Mouse (Mus musculus): ENCODE measurements around the gene Gm14139.

DNA sequence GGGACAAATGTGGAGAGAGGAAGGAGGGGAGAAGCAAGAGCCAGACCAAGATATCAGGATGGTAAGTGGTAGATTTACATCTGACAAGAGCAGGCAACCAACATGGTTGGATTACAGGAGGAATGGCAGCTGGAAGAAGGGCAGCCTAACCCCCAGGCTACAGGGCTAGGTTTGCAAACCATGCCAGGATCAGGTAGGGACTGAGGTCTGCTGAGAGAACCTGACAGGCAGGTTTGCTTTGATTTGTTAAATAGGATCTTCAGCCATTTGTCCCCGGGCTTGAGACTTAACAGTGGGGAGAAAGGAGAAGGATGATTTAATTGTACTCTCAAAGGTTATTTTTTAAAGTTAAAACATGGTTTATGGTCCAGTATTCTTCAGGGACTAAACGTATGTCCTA lies 48.8 kb upstream of the Gm14139 start:
- TF ChIP-seq GATA1 (IDR thresholded peaks at IDR 0.05; ENCODE audit: low read length) (no peak), TAL1 (IDR thresholded peaks at IDR 0.05; ENCODE audit: low read length) (no peak)
